Mouse (Mus musculus): ENCODE results near the gene Olfr1206. TPM values are rescaled to one million over a fixed set of nuclear protein-coding genes. Genes with fewer than 3 reads are reported as not detected.

The Olfr1206 gene
- not detected in 2 replicates for polyA plus RNA-seq (2015; fragmentation: Nextera tagmentation; extraction: Ambion mirVana)

DNA sequence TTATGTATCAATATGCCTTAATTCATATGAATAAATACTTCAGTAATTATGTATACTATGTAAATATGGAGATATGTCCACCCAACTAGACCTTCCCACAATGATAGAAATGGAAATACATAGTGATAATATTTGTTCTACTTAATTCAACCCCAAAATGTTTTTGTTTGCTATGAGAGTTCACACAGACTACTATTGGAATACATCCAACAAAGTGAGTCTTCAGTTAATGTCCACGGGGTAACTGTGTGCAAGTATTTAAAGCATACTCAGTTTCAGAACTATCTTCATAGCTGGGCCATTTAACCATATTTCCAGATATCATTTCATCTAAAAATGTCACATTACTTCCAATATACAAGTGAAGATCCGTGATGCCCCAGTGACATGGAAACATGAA lies at the start of gene Olfr1206:
Gene Olfr1206, plus strand, starts transcription at position 301 of the 400 bp plus-strand sequence.

DNA sequence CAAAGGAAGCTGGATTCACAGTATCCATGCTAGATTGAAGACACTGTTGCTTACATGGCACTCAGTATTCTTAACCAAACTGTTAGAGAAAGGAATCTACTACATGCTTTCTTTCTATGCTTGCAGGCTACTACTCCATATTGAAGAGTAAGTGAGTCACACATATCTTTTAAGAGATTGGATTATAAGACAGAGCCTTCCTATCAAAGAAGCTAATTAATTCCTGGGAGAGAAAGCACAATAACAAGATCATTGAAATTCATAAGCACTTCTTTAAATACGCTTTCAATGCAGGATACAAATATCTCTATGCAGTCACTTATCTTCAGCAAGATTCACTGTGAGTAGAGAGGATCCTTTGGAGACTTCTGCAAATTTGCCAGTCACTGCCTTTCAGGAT lies 48.8 kb upstream of the Olfr1206 start, which contains the start of gene Olfr1202:
Gene Olfr1202, plus strand, starts transcription at position 301 of the 400 bp plus-strand sequence.

DNA sequence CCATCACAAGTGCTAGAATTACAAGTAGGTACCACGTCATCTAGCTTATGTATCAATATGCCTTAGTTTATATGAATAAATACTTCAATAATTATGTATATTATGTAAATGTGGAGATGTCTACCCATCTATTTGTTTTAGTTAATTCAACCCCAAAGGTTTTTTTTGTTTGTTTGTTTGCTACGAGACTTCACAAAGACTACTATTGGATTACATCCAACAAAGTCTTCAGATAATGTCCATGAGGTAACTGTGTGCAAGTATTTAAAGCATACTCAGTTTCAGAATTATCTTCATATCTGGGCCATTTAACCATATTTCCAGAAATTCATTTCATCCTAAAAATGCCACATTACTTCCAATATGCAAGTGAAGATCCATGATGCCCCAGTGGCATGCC lies 33.6 kb upstream of the Olfr1206 start, which contains the start of gene Olfr1205:
Gene Olfr1205, plus strand, starts transcription at position 301 of the 400 bp plus-strand sequence.

DNA sequence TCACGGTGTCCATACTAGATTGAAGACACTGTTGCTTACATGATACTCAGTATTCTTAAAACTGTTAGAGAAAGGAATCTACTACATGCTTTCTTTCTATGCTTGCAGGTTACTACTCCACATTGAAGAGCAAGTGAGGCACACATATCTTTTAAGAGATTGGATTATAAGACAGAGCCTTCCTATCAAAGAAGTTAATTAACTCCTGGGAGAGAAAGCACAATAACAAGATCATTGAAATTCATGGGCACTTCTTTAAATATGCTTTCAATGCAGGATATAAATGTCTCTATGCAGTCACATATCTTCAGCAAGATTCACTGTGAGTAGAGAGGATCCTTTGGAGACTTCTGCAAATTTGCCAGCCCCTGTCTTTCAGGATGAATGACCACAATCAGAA lies 14.0 kb upstream of the Olfr1206 start, which contains the start of gene Olfr1204:
Gene Olfr1204, plus strand, starts transcription at position 301 of the 400 bp plus-strand sequence.

GRCm38 (mm10) chr2:88902211-88902610 lies 39.2 kb downstream of the Olfr1206 start, which contains the start of gene Olfr1208:
Gene Olfr1208 (minus strand): TSS chr2:88902311.

DNA sequence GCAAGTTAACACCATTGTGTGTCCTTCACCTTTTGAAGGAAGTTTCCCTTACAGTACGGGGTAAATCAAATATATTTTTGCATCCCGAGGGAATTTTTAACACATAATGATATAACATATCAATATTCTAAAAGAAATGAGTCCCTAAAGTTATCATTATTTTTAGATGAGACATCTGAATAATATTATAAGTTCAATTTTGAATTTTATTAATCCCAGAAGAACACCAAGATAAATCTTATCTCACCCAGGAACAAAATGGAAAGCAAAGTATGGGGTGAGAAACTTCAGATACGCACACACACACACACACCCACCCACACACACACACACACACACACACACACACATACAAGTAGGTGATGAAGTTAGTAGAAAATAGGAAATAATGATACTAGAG lies 52.0 kb downstream of the Olfr1206 start, which contains the start of gene Olfr1209:
Gene Olfr1209, minus strand, starts transcription at position 101 of the 400 bp plus-strand sequence.

Other genes with a start within 250 kb of the Olfr1206 start
- gene Olfr1191-ps1, start 222.7 kb upstream of the Olfr1206 start, polyA plus RNA-seq (2015; fragmentation: Nextera tagmentation; extraction: Ambion mirVana): not detected in 2 replicates
- not detected in 2 replicates for gene Olfr1192-ps1, start 214.7 kb upstream of the Olfr1206 start, polyA plus RNA-seq (2015; fragmentation: Nextera tagmentation; extraction: Ambion mirVana)
- not detected in 2 replicates for gene Olfr1193, start 187.6 kb upstream of the Olfr1206 start, polyA plus RNA-seq (2015; fragmentation: Nextera tagmentation; extraction: Ambion mirVana)
- not detected in 2 replicates for gene Olfr1195, start 174.0 kb upstream of the Olfr1206 start, polyA plus RNA-seq (2015; fragmentation: Nextera tagmentation; extraction: Ambion mirVana)
- gene Olfr1196, start 158.6 kb upstream of the Olfr1206 start, polyA plus RNA-seq (2015; fragmentation: Nextera tagmentation; extraction: Ambion mirVana): not detected in 2 replicates
- gene Olfr1197, start 130.9 kb upstream of the Olfr1206 start, polyA plus RNA-seq (2015; fragmentation: Nextera tagmentation; extraction: Ambion mirVana): not detected in 2 replicates
- gene Olfr1198, start 111.9 kb upstream of the Olfr1206 start, polyA plus RNA-seq (2015; fragmentation: Nextera tagmentation; extraction: Ambion mirVana): not detected in 2 replicates
- gene Olfr1199, start 102.8 kb upstream of the Olfr1206 start, polyA plus RNA-seq (2015; fragmentation: Nextera tagmentation; extraction: Ambion mirVana): not detected in 2 replicates
- not detected in 2 replicates for gene Olfr1200, start 92.7 kb upstream of the Olfr1206 start, polyA plus RNA-seq (2015; fragmentation: Nextera tagmentation; extraction: Ambion mirVana)
- gene Olfr1201, start 70.2 kb upstream of the Olfr1206 start, polyA plus RNA-seq (2015; fragmentation: Nextera tagmentation; extraction: Ambion mirVana): not detected in 2 replicates
- not detected in 2 replicates for gene Olfr1202, start 48.7 kb upstream of the Olfr1206 start, polyA plus RNA-seq (2015; fragmentation: Nextera tagmentation; extraction: Ambion mirVana)
- gene Olfr1205, start 33.5 kb upstream of the Olfr1206 start, polyA plus RNA-seq (2015; fragmentation: Nextera tagmentation; extraction: Ambion mirVana): not detected in 2 replicates
- gene Olfr1204, start 13.9 kb upstream of the Olfr1206 start, polyA plus RNA-seq (2015; fragmentation: Nextera tagmentation; extraction: Ambion mirVana): not detected in 2 replicates
- gene Olfr1208, start 39.1 kb downstream of the Olfr1206 start, polyA plus RNA-seq (2015; fragmentation: Nextera tagmentation; extraction: Ambion mirVana): not detected in 2 replicates
- not detected in 2 replicates for gene Olfr1209, start 51.9 kb downstream of the Olfr1206 start, polyA plus RNA-seq (2015; fragmentation: Nextera tagmentation; extraction: Ambion mirVana)
- gene Olfr1211, start 74.9 kb downstream of the Olfr1206 start, polyA plus RNA-seq (2015; fragmentation: Nextera tagmentation; extraction: Ambion mirVana): not detected in 2 replicates
- not detected in 2 replicates for gene Olfr1212, start 90.7 kb downstream of the Olfr1206 start, polyA plus RNA-seq (2015; fragmentation: Nextera tagmentation; extraction: Ambion mirVana)
- not detected in 2 replicates for gene Gm13762, start 117.0 kb downstream of the Olfr1206 start, polyA plus RNA-seq (2015; fragmentation: Nextera tagmentation; extraction: Ambion mirVana)
- gene Olfr1214, start 129.4 kb downstream of the Olfr1206 start, polyA plus RNA-seq (2015; fragmentation: Nextera tagmentation; extraction: Ambion mirVana): not detected in 2 replicates
- not detected in 2 replicates for gene Olfr1215, start 143.7 kb downstream of the Olfr1206 start, polyA plus RNA-seq (2015; fragmentation: Nextera tagmentation; extraction: Ambion mirVana)
- not detected in 2 replicates for gene Olfr1216, start 155.1 kb downstream of the Olfr1206 start, polyA plus RNA-seq (2015; fragmentation: Nextera tagmentation; extraction: Ambion mirVana)
- not detected in 2 replicates for gene Olfr1217, start 168.8 kb downstream of the Olfr1206 start, polyA plus RNA-seq (2015; fragmentation: Nextera tagmentation; extraction: Ambion mirVana)
- not detected in 2 replicates for gene Olfr1218, start 198.0 kb downstream of the Olfr1206 start, polyA plus RNA-seq (2015; fragmentation: Nextera tagmentation; extraction: Ambion mirVana)
- gene Olfr1219, start 220.3 kb downstream of the Olfr1206 start, polyA plus RNA-seq (2015; fragmentation: Nextera tagmentation; extraction: Ambion mirVana): not detected in 2 replicates
- not detected in 2 replicates for gene Olfr1220, start 243.6 kb downstream of the Olfr1206 start, polyA plus RNA-seq (2015; fragmentation: Nextera tagmentation; extraction: Ambion mirVana)

Measured in urinary bladder, postnatal 0 days (tissue).